28 mouse cellular contexts compared by ENCODE assay signal in the genomic region with DNA sequence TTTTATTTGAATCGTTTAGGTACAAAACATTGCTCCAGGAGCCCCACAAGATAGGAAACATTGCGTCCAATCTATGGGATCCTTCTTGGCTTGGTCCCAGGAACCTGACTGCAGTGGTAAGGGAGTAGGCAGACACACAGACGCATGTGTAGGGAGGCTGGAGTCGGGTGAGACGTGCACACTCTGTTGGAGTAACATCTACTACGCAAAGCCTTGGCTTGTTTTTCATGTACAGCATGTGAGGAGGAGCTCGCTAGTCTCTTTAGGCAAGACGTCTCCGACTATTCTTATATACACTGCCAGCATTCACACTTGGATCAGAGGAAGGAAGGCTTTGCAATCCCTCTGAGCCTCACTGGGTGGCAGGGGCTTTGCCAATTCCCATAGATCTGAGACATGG.
DNase-seq lines count a peak whose midpoint lies in the region; ATAC-seq lines count a peak whose summit lies in the region.
"Had no signal": no experiment of that assay in that cellular context is flagged by ENCODE, and none has a peak within 500 bp of the region (broad histone marks: within the 10 kb centered on the region; RNA-seq: fewer than 3 reads in every experiment).

No protein-coding gene starts in this region.

- no peak for DNase-seq in frontal cortex, postnatal 10 days (ENCODE audit: low spot score in 2 of 2)
- DNase-seq in midbrain, embryonic 11.5 days (ENCODE audit: low spot score, missing footprints), result peak; percentile 2
- no peak for DNase-seq in midbrain, embryonic 14.5 days
- peak; percentile 23 to 29 for DNase-seq in right cerebral cortex, adult 2 months (ENCODE audit: low spot score in 2 of 2)
- peak; percentile 60 for DNase-seq in telencephalon, adult 2 months (ENCODE audit: low read depth, low spot score)
- DNase-seq in gastrocnemius, postnatal 4 days (ENCODE audit: low spot score in 2 of 2), result no peak
- no peak for DNase-seq in hindbrain, embryonic 14.5 days (ENCODE audit: low spot score)
- DNase-seq: adrenal gland, postnatal 36 days; cerebellum, adult 11 months; cerebellum, adult 9-11 months; gastrocnemius, postnatal 36 days; heart, postnatal 4 days; kidney, adult 8-10 months; kidney, postnatal 14 days; layer of hippocampus, postnatal 36 days; lung, adult 18-20 months; lung, postnatal 14 days; thymus, postnatal 25 days had no signal

- no peaks in the 10 kb centered on the region for H3K36me3 ChIP-seq in midbrain, embryonic 11.5 days (ENCODE audit: control insufficient read depth, insufficient read depth, low read length)
- no peaks in the 10 kb centered on the region for H3K36me3 ChIP-seq in midbrain, embryonic 14.5 days (ENCODE audit: control insufficient read depth, insufficient read depth, low read length)
- no peaks in the 10 kb centered on the region for H3K36me3 ChIP-seq in hindbrain, embryonic 14.5 days (replicated peaks; ENCODE audit: control insufficient read depth, insufficient read depth)
- H3K36me3 ChIP-seq: embryonic facial prominence, embryonic 15.5 days; heart, embryonic 15.5 days; hindbrain, embryonic 15.5 days; limb, embryonic 13.5 days; liver, embryonic 12.5 days; midbrain, embryonic 13.5 days; neural tube, embryonic 12.5 days had no signal

- peak; percentile 98 for ATAC-seq in frontal cortex, adult (ENCODE audit: low TSS enrichment)
- ATAC-seq in midbrain, embryonic 11.5 days (ENCODE audit: low FRiP score), result no peak
- no peak for ATAC-seq in midbrain, embryonic 14.5 days (ENCODE audit: low FRiP score, low TSS enrichment)
- ATAC-seq in hindbrain, embryonic 14.5 days (ENCODE audit: low FRiP score), result no peak
- ATAC-seq: CD4-positive, CD25-positive, alpha-beta regulatory T cell, adult 4 months; liver, embryonic 12.5 days; midbrain, embryonic 13.5 days had no signal

- no peak overlapping the region for H3K4me3 ChIP-seq in midbrain, embryonic 11.5 days (ENCODE audit: low read depth, low read length)
- H3K4me3 ChIP-seq in midbrain, embryonic 14.5 days (replicated peaks; ENCODE audit: low read depth, low read length), result no peak overlapping the region
- no peak overlapping the region for H3K4me3 ChIP-seq in hindbrain, embryonic 14.5 days (replicated peaks; ENCODE audit: low read length)
- H3K4me3 ChIP-seq: embryonic facial prominence, embryonic 15.5 days; heart, embryonic 15.5 days; hindbrain, embryonic 15.5 days; layer of hippocampus, adult 2 months; limb, embryonic 13.5 days; liver, embryonic 12.5 days; midbrain, embryonic 13.5 days; neural tube, embryonic 12.5 days had no signal

- no peak overlapping the region for H3K27ac ChIP-seq in midbrain, embryonic 11.5 days (ENCODE audit: low read depth, low read length)
- no peak overlapping the region for H3K27ac ChIP-seq in midbrain, embryonic 14.5 days (replicated peaks; ENCODE audit: low read depth, low read length)
- H3K27ac ChIP-seq in hindbrain, embryonic 14.5 days, result no peak overlapping the region
- H3K27ac ChIP-seq: embryonic facial prominence, embryonic 15.5 days; heart, embryonic 15.5 days; hindbrain, embryonic 15.5 days; layer of hippocampus, adult 2 months; limb, embryonic 13.5 days; liver, embryonic 12.5 days; midbrain, embryonic 13.5 days; neural tube, embryonic 12.5 days had no signal

- H3K9ac ChIP-seq in midbrain, embryonic 11.5 days (ENCODE audit: low read length), result no peak overlapping the region
- no peak overlapping the region for H3K9ac ChIP-seq in midbrain, embryonic 14.5 days (replicated peaks; ENCODE audit: low read length)
- no peak overlapping the region for H3K9ac ChIP-seq in hindbrain, embryonic 14.5 days
- H3K9ac ChIP-seq: embryonic facial prominence, embryonic 15.5 days; heart, embryonic 15.5 days; hindbrain, embryonic 15.5 days; limb, embryonic 13.5 days; liver, embryonic 12.5 days; midbrain, embryonic 13.5 days; neural tube, embryonic 12.5 days had no signal

- H3K27me3 ChIP-seq in midbrain, embryonic 11.5 days (ENCODE audit: control insufficient read depth, insufficient read depth, low read length), result peaks cover 2% of the 10 kb centered on the region; the same call in 1 of the 2 replicates
- H3K27me3 ChIP-seq in midbrain, embryonic 14.5 days (ENCODE audit: control insufficient read depth, insufficient read depth, low read length), result no peaks in the 10 kb centered on the region
- no peaks in the 10 kb centered on the region for H3K27me3 ChIP-seq in hindbrain, embryonic 14.5 days (ENCODE audit: control insufficient read depth, insufficient read depth, low read length)
- H3K27me3 ChIP-seq: embryonic facial prominence, embryonic 15.5 days; heart, embryonic 15.5 days; hindbrain, embryonic 15.5 days; limb, embryonic 13.5 days; neural tube, embryonic 12.5 days had no signal

- H3K9me3 ChIP-seq in midbrain, embryonic 11.5 days (ENCODE audit: control insufficient read depth, low read length), result no peaks in the 10 kb centered on the region
- H3K9me3 ChIP-seq in midbrain, embryonic 14.5 days (ENCODE audit: control insufficient read depth, low read length), result no peaks in the 10 kb centered on the region
- H3K9me3 ChIP-seq in hindbrain, embryonic 14.5 days (ENCODE audit: control insufficient read depth, low read length), result no peaks in the 10 kb centered on the region
- H3K9me3 ChIP-seq: embryonic facial prominence, embryonic 15.5 days; heart, embryonic 15.5 days; hindbrain, embryonic 15.5 days; limb, embryonic 13.5 days; liver, embryonic 12.5 days; midbrain, embryonic 13.5 days; neural tube, embryonic 12.5 days had no signal

- H3K4me2 ChIP-seq in midbrain, embryonic 11.5 days, result no peak overlapping the region
- H3K4me2 ChIP-seq in midbrain, embryonic 14.5 days (ENCODE audit: low read length), result no peak overlapping the region
- H3K4me2 ChIP-seq in hindbrain, embryonic 14.5 days (replicated peaks), result no peak overlapping the region
- H3K4me2 ChIP-seq: embryonic facial prominence, embryonic 15.5 days; heart, embryonic 15.5 days; hindbrain, embryonic 15.5 days; limb, embryonic 13.5 days; liver, embryonic 12.5 days; midbrain, embryonic 13.5 days; neural tube, embryonic 12.5 days had no signal

- WGBS in midbrain, embryonic 11.5 days, result 91% methylated on average over 9 of the region's 9 CpGs
- 87% methylated on average over 9 of the region's 9 CpGs for WGBS in midbrain, embryonic 14.5 days
- 94% methylated on average over 9 of the region's 9 CpGs for WGBS in hindbrain, embryonic 14.5 days

- H3K4me1 ChIP-seq in midbrain, embryonic 11.5 days (ENCODE audit: control insufficient read depth, insufficient read depth, low read length), result no peaks in the 10 kb centered on the region
- no peaks in the 10 kb centered on the region for H3K4me1 ChIP-seq in midbrain, embryonic 14.5 days (ENCODE audit: control insufficient read depth, insufficient read depth, low read length)
- no peaks in the 10 kb centered on the region for H3K4me1 ChIP-seq in hindbrain, embryonic 14.5 days (replicated peaks; ENCODE audit: control insufficient read depth, insufficient read depth, low read length)
- H3K4me1 ChIP-seq: embryonic facial prominence, embryonic 15.5 days; hindbrain, embryonic 15.5 days; limb, embryonic 13.5 days; liver, embryonic 12.5 days; midbrain, embryonic 13.5 days; neural tube, embryonic 12.5 days had no signal

Comparison
In these comparisons a context has a peak if more than half of its experiments do, and no peak if none do; other contexts are left out.
1. DNase-seq: peak in midbrain, embryonic 11.5 days (single experiment), right cerebral cortex, adult 2 months (2 of 2) and telencephalon, adult 2 months (single experiment); none in frontal cortex, postnatal 10 days (0 of 2), midbrain, embryonic 14.5 days (single experiment), gastrocnemius, postnatal 4 days (0 of 2) and hindbrain, embryonic 14.5 days (single experiment).